Mouse (Mus musculus) heart, adult 2 months (tissue): ENCODE results near the gene Hist1h4j.
A peak's percentile ranks its signal among the peaks of the same experiment; 100 is the strongest.
"Not testable (repeated sequence)": the region's sequence is repeated elsewhere in the genome, so short reads cannot be mapped to it uniquely, and the experiment has no call there.

Experiments used
- CTCF ChIP-seq: fragments of 200-600 bp; IDR thresholded peaks from 2 replicates; pipeline ENCODE4 v1.8.1; 2022; ENCODE audit warnings: antibody characterized with exemption, mild to moderate bottlenecking, moderate library complexity
- EP300 ChIP-seq: fragments of 200-500 bp; IDR thresholded peaks from 2 replicates; pipeline ENCODE4 v1.6.1; 2011; ENCODE audit warnings: low read depth, low read length, control low read depth; ENCODE audit not compliant: insufficient read depth
- POLR2A ChIP-seq: fragments of 200-500 bp; IDR thresholded peaks from 2 replicates; pipeline ENCODE4 v1.6.1; 2011; ENCODE audit warnings: mild to moderate bottlenecking, low read depth, low read length, control low read depth; ENCODE audit not compliant: insufficient read depth

- not testable (repeated sequence) for TF ChIP-seq EP300
- TF ChIP-seq CTCF, result peak; percentile 24; the same call in 1 of the 2 replicates
- peak; percentile 61; the same call in 1 of the 2 replicates for TF ChIP-seq POLR2A
Observed at GRCm38 (mm10) chr13:21753524-21754285, 18.8 kb downstream of the Hist1h4j start, which contains the start of the genes Hist1h2ak and Hist1h2bn.
